Mouse (Mus musculus): ENCODE data around the gene Lmo2.

DNA sequence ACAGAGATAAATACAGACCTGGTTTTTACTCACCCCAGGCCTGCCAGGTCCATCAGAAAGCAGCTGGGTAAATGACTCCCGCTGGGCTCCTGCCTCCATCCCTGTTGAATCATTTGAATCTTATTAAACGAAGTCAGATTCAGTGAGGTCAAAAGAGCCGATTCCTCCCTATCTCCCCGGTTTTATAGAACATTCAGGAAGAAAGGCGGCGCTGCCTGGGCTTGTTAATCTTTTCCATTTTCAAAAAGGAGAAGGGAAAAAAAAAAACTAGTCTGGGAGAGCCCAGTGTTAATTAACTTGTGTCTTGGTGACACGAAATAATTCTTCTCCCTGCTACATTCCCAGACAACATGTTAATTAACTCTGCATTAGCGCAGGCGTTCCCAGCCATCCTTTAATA, 19.9 kb downstream of the Lmo2 start:
- TF ChIP-seq POLR2A (IDR thresholded peaks at IDR 0.05; ENCODE audit: low read depth, low read length) (no peak), MEF2A (IDR thresholded peaks at IDR 0.05; ENCODE audit: borderline replicate concordance, low read depth, low read length) (no peak), EP300 (IDR thresholded peaks at IDR 0.05; ENCODE audit: low read length) (no peak), HCFC1 (IDR thresholded peaks at IDR 0.05; ENCODE audit: low read depth, low read length) (no peak), CTCF (conservative IDR thresholded peaks at IDR 0.05 in 1 of 2, IDR thresholded peaks at IDR 0.05 in 1 of 2; ENCODE audit: low read depth in 2 of 2, low read length in 2 of 2) (no peak)
